Mouse (Mus musculus) right cerebral cortex, postnatal 36 days (tissue): ENCODE data around the gene B3gnt3.
A peak's percentile ranks its signal among the peaks of the same experiment; 100 is the strongest.
"Not testable (repeated sequence)": the region's sequence is repeated elsewhere in the genome, so short reads cannot be mapped to it uniquely, and the experiment has no call there.

ENCODE experiments used
- DNase-seq, 2 experiments: peaks; one replicate each; pipeline ENCODE4 v3.0.0; 2022; ENCODE audit warnings: low spot score in 2 of 2, mixed read lengths in 1 of 2

B3gnt3 gene

GRCm38 (mm10) chr8:71701414-71702086, at the start of gene B3gnt3:
Gene B3gnt3, minus strand, starts transcription at chr8:71701789.
- no peak for DNase-seq

- DNase-seq: not testable (repeated sequence)
Observed at GRCm38 (mm10) chr8:71749321-71750075, 47.9 kb upstream of the B3gnt3 start.

- DNase-seq: not testable (repeated sequence)
Observed at GRCm38 (mm10) chr8:71747082-71747481, 45.5 kb upstream of the B3gnt3 start.

GRCm38 (mm10) chr8:71745322-71745721, 43.7 kb upstream of the B3gnt3 start:
- no peak for DNase-seq

GRCm38 (mm10) chr8:71742783-71743182, 41.2 kb upstream of the B3gnt3 start:
- DNase-seq: no peak

GRCm38 (mm10) chr8:71741687-71742114, 40.1 kb upstream of the B3gnt3 start:
- no peak for DNase-seq

GRCm38 (mm10) chr8:71741226-71741625, 39.6 kb upstream of the B3gnt3 start:
- no peak for DNase-seq

GRCm38 (mm10) chr8:71738316-71738715, 36.7 kb upstream of the B3gnt3 start:
- DNase-seq: not testable (repeated sequence)

GRCm38 (mm10) chr8:71731652-71732230, 30.2 kb upstream of the B3gnt3 start:
- DNase-seq: no peak

GRCm38 (mm10) chr8:71728826-71729620, 27.4 kb upstream of the B3gnt3 start:
- DNase-seq: no peak

GRCm38 (mm10) chr8:71728240-71728785, 26.7 kb upstream of the B3gnt3 start:
- peak in 1 of 2 experiments; percentile 53 for DNase-seq

GRCm38 (mm10) chr8:71725122-71725924, 23.7 kb upstream of the B3gnt3 start, which contains the start of gene Fcho1:
Gene Fcho1, minus strand, starts transcription at chr8:71725716.
- DNase-seq: peak; percentile 79 to 83

GRCm38 (mm10) chr8:71724389-71724788, 22.8 kb upstream of the B3gnt3 start:
- no peak for DNase-seq

GRCm38 (mm10) chr8:71723047-71723551, 21.5 kb upstream of the B3gnt3 start:
- no peak for DNase-seq

GRCm38 (mm10) chr8:71719928-71720457, 18.4 kb upstream of the B3gnt3 start:
- DNase-seq: peak; percentile 73 to 76

- DNase-seq: no peak
Observed at GRCm38 (mm10) chr8:71719218-71719617, 17.6 kb upstream of the B3gnt3 start.

- DNase-seq: no peak
Observed at GRCm38 (mm10) chr8:71718252-71718651, 16.7 kb upstream of the B3gnt3 start.

- DNase-seq: no peak
Observed at GRCm38 (mm10) chr8:71717096-71717495, 15.5 kb upstream of the B3gnt3 start.

- DNase-seq: no peak
Observed at GRCm38 (mm10) chr8:71716561-71717053, 15.0 kb upstream of the B3gnt3 start.

- no peak for DNase-seq
Observed at GRCm38 (mm10) chr8:71715531-71715930, 13.9 kb upstream of the B3gnt3 start.
